Mouse (Mus musculus): ENCODE measurements around the gene Ubl4b. TPM values are rescaled to one million over a fixed set of nuclear protein-coding genes. Genes with fewer than 3 reads are reported as not detected.

The Ubl4b gene
- polyA plus RNA-seq (2015; fragmentation: Nextera tagmentation; extraction: Ambion mirVana): 0.16 TPM in 1 of 2 replicates, not detected in the other

DNA sequence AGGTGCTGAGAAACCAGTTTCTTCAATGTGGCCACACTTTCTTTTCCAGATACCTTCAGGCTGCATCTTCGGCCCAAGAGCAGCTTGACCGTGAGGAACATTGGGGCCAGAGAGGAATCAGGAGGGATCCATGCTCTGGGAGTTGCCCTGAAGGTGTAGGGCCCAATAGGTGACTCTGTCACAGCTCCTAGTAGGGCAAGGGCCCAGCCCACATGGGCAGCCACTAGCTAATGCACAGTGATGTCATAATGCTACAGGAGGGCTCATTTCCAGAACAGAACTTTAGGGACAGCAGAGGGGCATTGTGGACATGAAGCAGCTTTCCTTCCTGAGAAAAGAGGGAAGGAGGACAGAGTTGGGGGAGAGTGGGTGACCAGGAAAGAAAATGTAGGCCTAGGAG is at the start of gene Ubl4b:
Ubl4b (minus strand) TSS at position 232 of the 400 bp plus-strand sequence.
- no peak for ATAC-seq (ENCODE audit: insufficient number of reproducible peaks, low FRiP score, low TSS enrichment, low read depth)
- Histone ChIP-seq H3K4me3 (no peak within 1 kb of the TSS), H3K9me3 (no peaks in the 10 kb centered on the region), H3K27me3 (no peaks in the 10 kb centered on the region; the same call in 1 of the 2 replicates), H3K27ac (no peak within 1 kb of the TSS), H3K4me2 (no peak within 1 kb of the TSS), H3K36me3 (no peaks in the 10 kb centered on the region), H3K4me1 (no peaks in the 10 kb centered on the region), H3K9ac (no peak within 1 kb of the TSS)
- 88% methylated on average over 2 of the region's 2 CpGs for WGBS

DNA sequence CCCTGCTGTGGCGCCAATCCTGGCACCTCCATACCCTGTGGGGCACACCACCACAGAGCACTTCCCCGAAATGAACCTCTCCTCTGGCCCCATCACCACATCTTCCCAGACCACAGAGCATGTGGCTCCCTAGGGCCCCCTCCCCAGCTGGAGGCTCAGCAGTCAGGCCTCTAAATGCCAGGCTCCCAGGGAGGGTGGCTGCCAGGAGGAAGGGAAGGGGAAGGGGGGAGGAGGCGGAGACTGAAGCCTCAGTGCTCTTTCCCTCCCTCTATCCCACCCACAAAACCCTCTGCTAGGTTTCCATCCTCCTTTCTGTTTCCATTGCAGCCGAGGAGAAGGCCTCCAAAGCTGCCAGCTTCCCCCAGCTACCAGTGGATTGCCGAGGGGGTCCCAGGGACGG is 45.3 kb upstream of the Ubl4b start:
- Histone ChIP-seq H3K9ac (no peak overlapping the region), H3K4me2 (no peak overlapping the region), H3K27me3 (peaks cover 53% of the 10 kb centered on the region), H3K4me1 (peaks cover 35% of the 10 kb centered on the region), H3K36me3 (no peaks in the 10 kb centered on the region), H3K9me3 (no peaks in the 10 kb centered on the region), H3K27ac (no peak overlapping the region), H3K4me3 (no peak overlapping the region)
- WGBS: 44% methylated on average over 6 of the region's 6 CpGs
- no peak for ATAC-seq (ENCODE audit: insufficient number of reproducible peaks, low FRiP score, low TSS enrichment, low read depth)

DNA sequence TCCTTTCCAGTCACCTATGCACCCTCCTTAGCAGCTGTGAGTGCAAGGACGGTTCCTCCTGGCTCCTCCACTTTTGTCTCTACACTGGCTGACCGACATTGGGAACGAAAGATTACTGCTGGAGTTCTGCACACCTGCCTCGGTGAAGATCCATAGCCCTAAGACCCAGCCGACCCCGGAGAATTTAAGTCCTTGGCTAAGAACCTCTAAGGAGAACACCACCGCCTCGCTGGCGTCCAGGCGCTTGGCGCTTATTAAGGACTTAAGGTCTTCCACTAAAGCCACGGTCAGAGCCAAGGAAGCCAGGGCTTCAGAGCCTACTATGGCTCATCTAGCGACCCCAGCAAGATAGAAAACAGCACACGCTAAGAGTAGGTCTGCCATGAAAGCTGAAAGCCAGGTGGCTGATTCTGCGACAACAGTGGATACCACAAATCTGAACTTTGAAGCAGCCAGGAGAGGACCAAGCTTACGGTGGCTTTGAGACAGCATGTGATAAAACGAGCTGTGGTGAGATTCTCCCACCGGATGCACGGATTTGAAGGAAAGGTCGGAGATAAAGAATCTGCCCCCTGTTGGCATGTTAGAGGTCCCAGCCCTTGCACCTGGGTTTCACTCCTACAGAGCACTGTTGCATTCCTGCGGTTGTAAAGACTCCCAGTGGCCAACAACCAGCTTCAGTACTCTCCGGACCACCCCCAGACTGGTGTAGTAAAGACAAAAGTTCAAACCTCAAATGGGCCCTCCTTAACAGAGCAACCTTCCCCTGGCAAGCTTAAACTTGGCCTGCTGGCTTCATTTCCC is 42.9 kb upstream of the Ubl4b start:
- 22% methylated on average over 22 of the region's 22 CpGs for WGBS
- no peak for ATAC-seq (ENCODE audit: insufficient number of reproducible peaks, low FRiP score, low TSS enrichment, low read depth)
- Histone ChIP-seq H3K4me1 (peaks cover 42% of the 10 kb centered on the region), H3K36me3 (no peaks in the 10 kb centered on the region), H3K27me3 (peaks cover 77% of the 10 kb centered on the region), H3K27ac (no peak overlapping the region), H3K4me3 (peak overlapping the region; percentile 52; the same call in 1 of the 2 replicates), H3K4me2 (no peak overlapping the region), H3K9me3 (no peaks in the 10 kb centered on the region), H3K9ac (no peak overlapping the region)

DNA sequence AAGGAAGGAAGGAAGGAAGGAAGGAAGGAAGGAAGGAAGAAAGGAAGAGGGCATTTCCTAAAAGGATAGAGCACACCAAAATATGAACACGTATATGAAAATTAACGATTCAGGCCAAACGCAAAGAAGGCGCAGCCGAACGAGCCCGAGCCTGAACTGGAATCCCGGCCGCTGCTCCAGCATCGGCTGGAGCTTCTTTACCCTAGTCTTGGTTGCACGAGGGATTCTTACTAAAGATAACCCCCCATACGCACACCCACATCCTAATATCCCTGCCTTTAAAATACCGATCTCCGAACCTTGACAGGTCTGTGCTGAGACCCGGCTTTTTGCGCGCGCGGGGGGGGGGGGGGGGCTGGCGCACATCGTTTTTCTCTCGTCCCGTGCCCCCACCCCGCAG is 42.3 kb upstream of the Ubl4b start:
- Histone ChIP-seq H3K9me3 (no peaks in the 10 kb centered on the region), H3K9ac (no peak overlapping the region), H3K4me1 (peaks cover 42% of the 10 kb centered on the region), H3K27ac (no peak overlapping the region), H3K27me3 (peaks cover 81% of the 10 kb centered on the region), H3K4me2 (no peak overlapping the region), H3K36me3 (no peaks in the 10 kb centered on the region), H3K4me3 (peak overlapping the region; percentile 52; the same call in 1 of the 2 replicates)
- ATAC-seq (ENCODE audit: insufficient number of reproducible peaks, low FRiP score, low TSS enrichment, low read depth): no peak
- 7% methylated on average over 23 of the region's 24 CpGs for WGBS

DNA sequence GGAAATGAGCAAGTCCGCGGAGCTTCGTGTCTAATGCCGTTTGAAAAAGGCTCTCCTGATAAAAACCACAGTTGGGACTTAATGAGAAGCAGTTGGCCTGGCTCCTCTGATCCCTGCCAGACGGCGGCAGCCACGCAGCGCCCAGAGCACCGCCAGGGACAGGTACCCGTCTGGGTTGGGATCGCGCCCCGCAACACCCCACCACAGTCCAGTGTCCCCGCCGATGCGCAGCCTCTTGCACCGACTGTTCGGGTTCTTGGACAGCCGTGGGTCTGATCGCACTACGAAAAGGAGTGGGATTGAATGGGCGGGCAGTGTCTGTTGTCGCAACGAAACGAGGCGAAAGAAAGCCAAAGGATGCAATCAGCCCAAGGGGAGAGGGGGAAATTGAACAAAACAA is 41.7 kb upstream of the Ubl4b start:
- WGBS: 1% methylated on average over 26 of the region's 26 CpGs
- H3K4me3 ChIP-seq: peak overlapping the region; percentile 52
- H3K27me3 ChIP-seq: peaks cover 83% of the 10 kb centered on the region
- peak overlapping the region; percentile 88 for H3K4me2 ChIP-seq
- 0 out of 2 replicates have a peak overlapping the region, but pooled peaks have one; percentile 23 for H3K9ac ChIP-seq
- ATAC-seq (ENCODE audit: insufficient number of reproducible peaks, low FRiP score, low TSS enrichment, low read depth): no peak
- no peaks in the 10 kb centered on the region for H3K36me3 ChIP-seq
- peaks cover 42% of the 10 kb centered on the region for H3K4me1 ChIP-seq
- no peaks in the 10 kb centered on the region for H3K9me3 ChIP-seq
- H3K27ac ChIP-seq: no peak overlapping the region

DNA sequence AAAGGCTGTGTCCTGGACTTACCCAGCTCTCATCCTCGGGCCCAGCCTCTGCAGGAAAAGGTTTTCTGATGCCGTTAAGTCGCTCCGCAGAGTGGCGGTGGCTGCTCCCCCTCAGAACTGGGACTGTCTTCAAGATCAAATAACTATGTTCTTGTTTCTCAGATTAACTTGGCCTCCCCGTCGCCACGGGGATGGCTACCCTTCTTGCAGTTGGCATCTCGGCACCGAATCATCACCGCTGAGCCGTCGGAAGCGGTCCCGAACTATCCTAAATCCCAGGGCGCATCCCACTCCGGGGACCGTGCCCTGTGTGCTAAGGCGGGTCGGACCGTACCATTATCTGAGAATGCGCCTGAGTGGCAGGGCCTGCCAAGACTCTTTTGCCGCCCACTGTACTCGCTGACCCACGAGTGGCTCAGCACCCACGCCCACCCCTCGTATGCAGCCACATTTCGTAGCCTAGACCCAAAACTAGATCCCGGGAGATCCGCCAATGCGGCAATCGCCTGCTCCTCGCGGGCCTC is 41.1 kb upstream of the Ubl4b start:
- H3K4me1 ChIP-seq: peaks cover 42% of the 10 kb centered on the region

DNA sequence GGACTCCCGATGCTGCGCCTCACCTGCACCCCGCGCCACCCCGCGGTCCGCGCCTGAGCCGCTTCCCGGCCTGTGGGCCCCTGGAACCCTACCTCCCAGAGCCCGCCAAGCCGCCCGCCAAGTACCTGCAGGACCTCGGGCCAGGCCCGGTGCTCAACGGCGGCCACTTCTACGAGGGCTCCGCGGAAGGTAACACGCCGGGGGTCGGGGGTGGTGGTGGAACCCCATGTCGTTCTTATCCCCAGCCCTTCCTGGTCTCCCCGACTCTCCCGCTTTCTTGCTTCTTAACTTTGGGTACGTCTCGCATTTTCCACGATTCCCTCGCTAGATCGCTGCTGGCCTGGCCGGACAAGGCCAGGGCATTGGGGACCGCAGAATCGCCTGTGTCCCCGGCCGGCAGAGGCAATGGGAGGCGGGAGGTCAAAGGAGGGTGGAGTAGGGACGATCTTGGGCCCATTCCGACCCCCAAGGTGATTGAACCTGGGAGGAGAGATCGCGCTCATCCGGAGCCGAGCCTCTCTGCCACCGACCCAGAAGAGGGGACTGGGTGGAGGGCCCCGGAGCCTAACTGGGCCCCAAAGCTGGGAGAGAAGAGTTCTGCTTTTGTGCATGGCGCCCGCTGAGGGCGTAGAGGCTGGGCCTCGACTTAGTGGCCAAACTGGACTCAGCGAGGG is 40.5 kb upstream of the Ubl4b start:
- Histone ChIP-seq H3K4me3 (peak overlapping the region; percentile 52), H3K9ac (peak overlapping the region; percentile 31), H3K27me3 (peaks cover 76% of the 10 kb centered on the region), H3K4me2 (peak overlapping the region; percentile 88), H3K36me3 (no peaks in the 10 kb centered on the region), H3K27ac (no peak overlapping the region), H3K4me1 (peaks cover 42% of the 10 kb centered on the region), H3K9me3 (no peaks in the 10 kb centered on the region)
- 2% methylated on average over 49 of the region's 50 CpGs for WGBS
- no peak for ATAC-seq (ENCODE audit: insufficient number of reproducible peaks, low FRiP score, low TSS enrichment, low read depth)

More for the DNA sequence above, 41.1 kb upstream of the Ubl4b start:
- no peaks in the 10 kb centered on the region for H3K36me3 ChIP-seq
- peaks cover 82% of the 10 kb centered on the region for H3K27me3 ChIP-seq
- H3K4me3 ChIP-seq: peak overlapping the region; percentile 52
- 2% methylated on average over 34 of the region's 34 CpGs for WGBS
- no peak for ATAC-seq (ENCODE audit: insufficient number of reproducible peaks, low FRiP score, low TSS enrichment, low read depth)
- H3K9me3 ChIP-seq: no peaks in the 10 kb centered on the region
- H3K9ac ChIP-seq: 0 out of 2 replicates have a peak overlapping the region, but pooled peaks have one; percentile 23
- no peak overlapping the region for H3K27ac ChIP-seq
- H3K4me2 ChIP-seq: peak overlapping the region; percentile 88

DNA sequence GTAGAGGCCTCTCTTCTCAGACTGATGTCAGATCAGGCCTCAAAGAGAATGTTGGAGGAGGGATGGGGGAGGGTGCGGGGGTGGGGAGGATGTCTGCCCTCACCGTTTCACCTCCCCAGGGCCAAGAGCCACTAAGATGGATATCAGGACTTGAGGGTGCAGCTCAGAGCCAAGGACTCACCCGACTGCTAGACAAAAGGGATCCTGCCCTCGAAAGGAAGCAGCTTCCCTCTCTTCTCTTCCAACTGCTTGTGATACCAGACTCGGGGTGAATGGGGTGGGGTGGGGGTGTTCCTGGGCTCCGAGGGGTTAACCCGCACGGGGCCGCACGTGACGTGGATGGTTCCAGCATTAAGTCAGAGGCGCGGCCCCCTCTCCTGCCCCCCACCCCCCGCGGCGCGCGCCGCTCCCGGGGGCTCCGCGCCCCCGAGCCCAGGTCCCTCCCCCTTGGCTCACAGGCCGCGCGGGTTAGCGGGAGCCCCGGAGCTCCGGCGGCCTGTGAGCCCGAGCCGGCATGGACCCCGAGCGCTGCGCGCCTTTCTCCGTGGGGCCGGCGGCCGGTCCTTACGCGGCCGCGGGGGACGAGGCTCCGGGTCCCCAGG is 39.9 kb upstream of the Ubl4b start, which contains the start of gene Alx3:
Alx3 (plus strand) TSS at position 370 of the 602 bp plus-strand sequence.
- 4% methylated on average over 27 of the region's 46 CpGs for WGBS
- H3K27me3 ChIP-seq: peaks cover 70% of the 10 kb centered on the region
- H3K4me1 ChIP-seq: peaks cover 36% of the 10 kb centered on the region

DNA sequence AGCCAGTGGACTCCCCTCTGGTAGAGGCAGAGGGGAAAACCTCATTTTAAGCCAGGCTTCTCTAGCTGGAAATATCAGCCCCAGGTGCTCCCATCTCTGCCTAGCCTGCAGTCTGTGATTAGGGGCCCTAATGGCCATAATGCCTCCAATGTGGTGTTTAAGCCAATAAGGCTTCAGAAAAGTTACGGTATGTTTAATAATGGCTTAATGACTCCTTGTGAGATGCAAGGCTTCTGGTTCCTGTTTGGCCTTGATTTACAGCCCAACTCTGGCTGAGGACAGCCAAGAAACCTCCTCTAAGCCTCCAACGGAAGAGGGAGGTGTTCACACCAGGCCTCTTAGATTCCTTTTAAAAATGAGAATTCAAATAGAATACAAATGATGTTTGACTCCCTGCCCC is 38.8 kb upstream of the Ubl4b start:
- Histone ChIP-seq H3K27ac (no peak overlapping the region), H3K27me3 (peaks cover 59% of the 10 kb centered on the region), H3K36me3 (no peaks in the 10 kb centered on the region), H3K9ac (no peak overlapping the region), H3K4me3 (no peak overlapping the region), H3K4me2 (no peak overlapping the region), H3K4me1 (peaks cover 34% of the 10 kb centered on the region), H3K9me3 (no peaks in the 10 kb centered on the region)
- ATAC-seq (ENCODE audit: insufficient number of reproducible peaks, low FRiP score, low TSS enrichment, low read depth): no peak
- WGBS: 17% methylated on average over 2 of the region's 2 CpGs

More for the DNA sequence above, 39.9 kb upstream of the Ubl4b start, which contains the start of gene Alx3:
- Histone ChIP-seq H3K9me3 (no peaks in the 10 kb centered on the region), H3K4me3 (peak within 1 kb of the TSS; percentile 52), H3K27ac (no peak within 1 kb of the TSS), H3K9ac (peak within 1 kb of the TSS; percentile 31), H3K4me2 (peak within 1 kb of the TSS; percentile 88), H3K36me3 (no peaks in the 10 kb centered on the region)
- no peak for ATAC-seq (ENCODE audit: insufficient number of reproducible peaks, low FRiP score, low TSS enrichment, low read depth)

DNA sequence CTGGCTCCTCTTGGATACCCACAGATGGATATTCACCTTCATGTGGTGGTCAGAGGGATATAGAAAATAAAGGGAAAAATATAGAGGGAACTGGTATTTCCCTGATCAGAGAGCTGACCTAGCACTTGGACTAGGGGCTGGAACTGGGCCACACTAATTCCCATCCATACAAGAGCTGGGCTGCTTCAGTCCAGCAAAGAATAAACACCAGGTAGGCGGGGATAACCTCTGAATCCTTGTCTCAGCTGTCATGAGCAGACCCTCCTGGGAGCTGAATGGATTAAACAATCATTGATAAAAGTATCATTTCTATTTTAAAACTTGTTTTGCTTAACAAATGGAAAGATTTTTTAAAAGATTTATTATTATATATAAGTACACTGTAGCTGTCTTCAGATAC is 36.7 kb upstream of the Ubl4b start:
- Histone ChIP-seq H3K27ac (no peak overlapping the region), H3K9ac (no peak overlapping the region), H3K4me3 (no peak overlapping the region), H3K36me3 (no peaks in the 10 kb centered on the region), H3K9me3 (no peaks in the 10 kb centered on the region), H3K4me1 (peaks cover 22% of the 10 kb centered on the region), H3K4me2 (no peak overlapping the region), H3K27me3 (peaks cover 58% of the 10 kb centered on the region)
- ATAC-seq (ENCODE audit: insufficient number of reproducible peaks, low FRiP score, low TSS enrichment, low read depth): no peak
- WGBS: 69% methylated on average over 1 of the region's 1 CpGs

DNA sequence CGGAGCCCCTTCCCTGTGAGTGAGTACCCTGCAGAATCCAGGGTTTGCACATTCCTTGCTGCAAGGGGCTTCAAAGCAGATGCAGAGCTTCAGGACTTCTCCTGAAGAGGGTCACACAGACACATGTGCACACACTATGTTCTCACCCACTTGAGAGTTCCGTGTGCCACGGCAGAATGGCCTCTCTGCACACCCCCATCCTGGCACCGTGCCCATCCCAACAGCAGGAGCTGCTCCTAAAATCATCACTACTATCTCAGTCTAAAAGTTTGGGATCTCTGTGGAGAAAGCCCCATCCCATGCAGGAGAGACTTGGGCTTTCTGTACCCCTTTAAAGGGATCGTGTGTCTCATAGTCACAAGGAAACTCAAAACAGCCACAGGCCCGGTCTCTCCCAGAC is 31.6 kb upstream of the Ubl4b start:
- Histone ChIP-seq H3K4me3 (no peak overlapping the region), H3K4me1 (peaks cover 20% of the 10 kb centered on the region), H3K9me3 (no peaks in the 10 kb centered on the region), H3K9ac (no peak overlapping the region), H3K27ac (no peak overlapping the region), H3K27me3 (peaks cover 60% of the 10 kb centered on the region), H3K36me3 (no peaks in the 10 kb centered on the region), H3K4me2 (no peak overlapping the region)
- no peak for ATAC-seq (ENCODE audit: insufficient number of reproducible peaks, low FRiP score, low TSS enrichment, low read depth)
- whole genome bisulfite sequencing: 54% methylated on average over 6 of the region's 6 CpGs
